Mouse (Mus musculus) cerebellum, adult 2 months (tissue): Measurements from ENCODE around the gene Rps6kl1.
A peak's percentile ranks its signal among the peaks of the same experiment; 100 is the strongest.
"Not testable (repeated sequence)": the region's sequence is repeated elsewhere in the genome, so short reads cannot be mapped to it uniquely, and the experiment has no call there.

ENCODE experiments used
- CTCF ChIP-seq: fragments of 200-500 bp; IDR thresholded peaks from 2 replicates; pipeline ENCODE4 v1.5.1; 2011; ENCODE audit warnings: low read depth, mild to moderate bottlenecking, control low read depth, low read length, moderate library complexity, borderline replicate concordance; ENCODE audit not compliant: insufficient read depth
- POLR2A ChIP-seq: fragments of 200-500 bp; IDR thresholded peaks from 2 replicates; pipeline ENCODE4 v1.6.1; 2011; ENCODE audit warnings: low read length, control low read depth, borderline replicate concordance; ENCODE audit not compliant: insufficient read depth

GRCm38 (mm10) chr12:85144276-85144675 is 6.8 kb downstream of the Rps6kl1 start:
- not testable (repeated sequence) for TF ChIP-seq POLR2A
- TF ChIP-seq CTCF = peak; percentile 8; the same call in 1 of the 2 replicates
